In the genomic region with DNA sequence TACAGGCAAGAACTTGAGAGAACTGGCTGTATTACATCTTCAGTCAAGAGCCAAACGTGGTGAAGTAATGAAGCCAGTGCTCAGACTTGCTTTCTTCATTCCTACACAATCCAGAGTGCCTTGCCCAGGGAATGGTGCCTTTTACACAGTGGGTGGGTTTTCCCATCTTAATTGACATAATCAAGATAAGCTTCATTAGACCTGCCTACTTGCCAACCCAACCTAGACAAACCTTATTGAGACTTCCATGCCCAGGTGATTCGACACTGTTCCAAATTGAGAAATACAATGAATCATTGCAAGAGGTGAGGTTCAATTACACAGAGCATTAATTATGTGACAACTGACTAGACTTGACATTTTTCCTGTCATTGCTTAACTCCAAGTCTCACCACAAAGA, we compare ENCODE assay signal across 18 mouse cellular contexts.
"Had no signal": no experiment of that assay in that cellular context is flagged by ENCODE, and none has a peak within 500 bp of the region (broad histone marks: within the 10 kb centered on the region; RNA-seq: fewer than 3 reads in every experiment).

No protein-coding gene starts in this region.

- H3K9ac ChIP-seq: liver, embryonic 15.5 days; liver, postnatal 0 days; lung, embryonic 15.5 days; midbrain, embryonic 12.5 days; neural tube, embryonic 12.5 days; stomach, embryonic 15.5 days had no signal

- DNase-seq: liver, postnatal 0 days; lung, adult 2 months; lung, postnatal 14 days; lung, postnatal 36 days; right cerebral cortex, postnatal 14 days; thymus, adult 2 months; thymus, postnatal 25 days; thymus, postnatal 4 days had no signal

- H3K27me3 ChIP-seq: liver, embryonic 15.5 days; lung, embryonic 15.5 days; megakaryocyte, embryonic 14.5 days; midbrain, embryonic 12.5 days; neural tube, embryonic 12.5 days; stomach, embryonic 15.5 days had no signal

- H3K9me3 ChIP-seq: liver, embryonic 15.5 days; lung, embryonic 15.5 days; megakaryocyte, embryonic 14.5 days; midbrain, embryonic 12.5 days; neural tube, embryonic 12.5 days; stomach, embryonic 15.5 days had no signal

- H3K4me2 ChIP-seq: liver, embryonic 15.5 days; lung, embryonic 15.5 days; midbrain, embryonic 12.5 days; neural tube, embryonic 12.5 days; stomach, embryonic 15.5 days had no signal

- H3K4me1 ChIP-seq: liver, embryonic 15.5 days; lung, embryonic 15.5 days; megakaryocyte, embryonic 14.5 days; midbrain, embryonic 12.5 days; neural tube, embryonic 12.5 days; stomach, embryonic 15.5 days had no signal

- H3K27ac ChIP-seq: liver, embryonic 15.5 days; lung, embryonic 15.5 days; macrophage; midbrain, embryonic 12.5 days; neural tube, embryonic 12.5 days; stomach, embryonic 15.5 days; stomach, postnatal 0 days had no signal

- H3K36me3 ChIP-seq: liver, embryonic 15.5 days; lung, embryonic 15.5 days; midbrain, embryonic 12.5 days; neural tube, embryonic 12.5 days; stomach, embryonic 15.5 days had no signal

- ATAC-seq: liver, postnatal 0 days; lung, postnatal 0 days; midbrain, embryonic 16.5 days had no signal

- H3K4me3 ChIP-seq: liver, embryonic 15.5 days; lung, embryonic 15.5 days; megakaryocyte, embryonic 14.5 days; midbrain, embryonic 12.5 days; neural tube, embryonic 12.5 days; stomach, embryonic 15.5 days had no signal
